Mouse (Mus musculus): Measurements from ENCODE around the gene Snrnp35. TPM values are rescaled to one million over a fixed set of nuclear protein-coding genes. Genes with fewer than 3 reads are reported as not detected.

Snrnp35 gene
- polyA plus RNA-seq, 1 experiment from 2014 or later = 21.9 TPM

GRCm38 (mm10) chr5:124536776-124537175, 53.8 kb downstream of the Snrnp35 start:
- Histone ChIP-seq H3K4me1 (ENCODE audit: control insufficient read depth, insufficient read depth, low read depth, low read length) (peaks cover 6% of the 10 kb centered on the region), H3K9me3 (ENCODE audit: control insufficient read depth, low read length) (no peaks in the 10 kb centered on the region), H3K9ac (ENCODE audit: low read depth, low read length) (peak overlapping the region; percentile 20; the same call in 1 of the 2 replicates), H3K27me3 (replicated peaks; ENCODE audit: control insufficient read depth, insufficient read depth, low read length) (no peaks in the 10 kb centered on the region), H3K36me3 (ENCODE audit: control insufficient read depth, insufficient read depth, low read length) (no peaks in the 10 kb centered on the region), H3K4me2 (ENCODE audit: low read length) (peak overlapping the region; percentile 49), H3K4me3 (ENCODE audit: low read length) (peak overlapping the region; percentile 18; the same call in 1 of the 2 replicates), H3K27ac (ENCODE audit: low read depth, low read length) (no peak overlapping the region)
- WGBS = 7% methylated on average over 17 of the region's 17 CpGs
- ATAC-seq = no peak

- Histone ChIP-seq H3K27me3 (replicated peaks; ENCODE audit: control insufficient read depth, insufficient read depth, low read length) (no peaks in the 10 kb centered on the region), H3K27ac (ENCODE audit: low read depth, low read length) (no peak overlapping the region), H3K9me3 (ENCODE audit: control insufficient read depth, low read length) (no peaks in the 10 kb centered on the region), H3K4me2 (ENCODE audit: low read length) (no peak overlapping the region), H3K4me1 (ENCODE audit: control insufficient read depth, insufficient read depth, low read depth, low read length) (peaks cover 11% of the 10 kb centered on the region), H3K4me3 (ENCODE audit: low read length) (no peak overlapping the region), H3K9ac (ENCODE audit: low read depth, low read length) (no peak overlapping the region), H3K36me3 (ENCODE audit: control insufficient read depth, insufficient read depth, low read length) (peaks cover 3% of the 10 kb centered on the region; the same call in 1 of the 2 replicates)
- WGBS = 80% methylated on average over 15 of the region's 16 CpGs
- no peak for ATAC-seq
These were observed 56.2 kb downstream of the Snrnp35 start for GRCm38 (mm10) chr5:124538813-124539792.

GRCm38 (mm10) chr5:124539905-124540304, 57.0 kb downstream of the Snrnp35 start:
- peak overlapping the region; percentile 73; the same call in 1 of the 2 replicates for H3K27ac ChIP-seq (ENCODE audit: low read depth, low read length)
- peak overlapping the region; percentile 61 for H3K4me3 ChIP-seq (ENCODE audit: low read length)
- ATAC-seq = no peak
- peaks cover 11% of the 10 kb centered on the region; the same call in 1 of the 2 replicates for H3K36me3 ChIP-seq (ENCODE audit: control insufficient read depth, insufficient read depth, low read length)
- no peaks in the 10 kb centered on the region for H3K27me3 ChIP-seq (replicated peaks; ENCODE audit: control insufficient read depth, insufficient read depth, low read length)
- peaks cover 11% of the 10 kb centered on the region for H3K4me1 ChIP-seq (ENCODE audit: control insufficient read depth, insufficient read depth, low read depth, low read length)
- H3K9me3 ChIP-seq (ENCODE audit: control insufficient read depth, low read length) = no peaks in the 10 kb centered on the region
- H3K9ac ChIP-seq (ENCODE audit: low read depth, low read length) = no peak overlapping the region
- 74% methylated on average over 4 of the region's 4 CpGs for WGBS
- peak overlapping the region; percentile 51 for H3K4me2 ChIP-seq (ENCODE audit: low read length)

- peaks cover 11% of the 10 kb centered on the region; the same call in 1 of the 2 replicates for H3K36me3 ChIP-seq (ENCODE audit: control insufficient read depth, insufficient read depth, low read length)
- peaks cover 11% of the 10 kb centered on the region for H3K4me1 ChIP-seq (ENCODE audit: control insufficient read depth, insufficient read depth, low read depth, low read length)
- H3K9ac ChIP-seq (ENCODE audit: low read depth, low read length) = peak within 1 kb of the TSS; percentile 79
- H3K4me2 ChIP-seq (ENCODE audit: low read length) = peak within 1 kb of the TSS; percentile 84
- H3K4me3 ChIP-seq (ENCODE audit: low read length) = peak within 1 kb of the TSS; percentile 61
- peak within 1 kb of the TSS; percentile 75 for H3K27ac ChIP-seq (ENCODE audit: low read depth, low read length)
- H3K27me3 ChIP-seq (replicated peaks; ENCODE audit: control insufficient read depth, insufficient read depth, low read length) = no peaks in the 10 kb centered on the region
- under 1% methylated on average over 35 of the region's 35 CpGs for WGBS
- H3K9me3 ChIP-seq (ENCODE audit: control insufficient read depth, low read length) = no peaks in the 10 kb centered on the region
- peak; percentile 97 for ATAC-seq
These were observed 57.5 kb downstream of the Snrnp35 start, which contains the start of gene Tmed2 for GRCm38 (mm10) chr5:124540383-124540786. Gene Tmed2 (plus strand): TSS chr5:124540695.

Other genes with a start within 250 kb of the Snrnp35 start
- 8.4 and 9.8 TPM in 2 replicates for gene Pitpnm2, start 233.4 kb upstream of the Snrnp35 start, polyA plus RNA-seq (2015; fragmentation: Nextera tagmentation; extraction: Ambion mirVana)
- gene Mphosph9, start 155.2 kb upstream of the Snrnp35 start, polyA plus RNA-seq (2015; fragmentation: Nextera tagmentation; extraction: Ambion mirVana) = 9.1 and 9.9 TPM in 2 replicates
- gene 2810006K23Rik, start 155.0 kb upstream of the Snrnp35 start, polyA plus RNA-seq (2015; fragmentation: Nextera tagmentation; extraction: Ambion mirVana) = 13.3 and 14.2 TPM in 2 replicates
- 48.7 and 51.1 TPM in 2 replicates for gene Cdk2ap1, start 120.1 kb upstream of the Snrnp35 start, polyA plus RNA-seq (2015; fragmentation: Nextera tagmentation; extraction: Ambion mirVana)
- 83.6 and 84.3 TPM in 2 replicates for gene Sbno1, start 57.1 kb upstream of the Snrnp35 start, polyA plus RNA-seq (2015; fragmentation: Nextera tagmentation; extraction: Ambion mirVana)
- gene Kmt5a, start 43.2 kb upstream of the Snrnp35 start, polyA plus RNA-seq (2015; fragmentation: Nextera tagmentation; extraction: Ambion mirVana) = 12.0 and 14.6 TPM in 2 replicates
- 28.5 and 31.8 TPM in 2 replicates for gene Rilpl2, start 4.8 kb upstream of the Snrnp35 start, polyA plus RNA-seq (2015; fragmentation: Nextera tagmentation; extraction: Ambion mirVana)
- 13.9 and 14.5 TPM in 2 replicates for gene Rilpl1, start 48.3 kb downstream of the Snrnp35 start, polyA plus RNA-seq (2015; fragmentation: Nextera tagmentation; extraction: Ambion mirVana)
- gene Tmed2, start 57.6 kb downstream of the Snrnp35 start, polyA plus RNA-seq (2015; fragmentation: Nextera tagmentation; extraction: Ambion mirVana) = 342 and 347 TPM in 2 replicates
- gene Ddx55, start 69.7 kb downstream of the Snrnp35 start, polyA plus RNA-seq (2015; fragmentation: Nextera tagmentation; extraction: Ambion mirVana) = 25.1 TPM in 2 replicates
- 64.1 and 66.3 TPM in 2 replicates for gene Eif2b1, start 96.0 kb downstream of the Snrnp35 start, polyA plus RNA-seq (2015; fragmentation: Nextera tagmentation; extraction: Ambion mirVana)
- 36.3 and 40.2 TPM in 2 replicates for gene Gtf2h3, start 96.0 kb downstream of the Snrnp35 start, polyA plus RNA-seq (2015; fragmentation: Nextera tagmentation; extraction: Ambion mirVana)
- 32.0 and 35.1 TPM in 2 replicates for gene Atp6v0a2, start 145.4 kb downstream of the Snrnp35 start, polyA plus RNA-seq (2015; fragmentation: Nextera tagmentation; extraction: Ambion mirVana)
- 0.13 and 0.32 TPM in 2 replicates for gene Dnah10, start 242.0 kb downstream of the Snrnp35 start, polyA plus RNA-seq (2015; fragmentation: Nextera tagmentation; extraction: Ambion mirVana)